Mouse (Mus musculus): ENCODE results near the gene Fbxo17. TPM values are rescaled to one million over a fixed set of nuclear protein-coding genes. Genes with fewer than 3 reads are reported as not detected.

Fbxo17 gene
- polyA plus RNA-seq, 1 experiment from 2014 or later, result 9.4 TPM

- no peak overlapping the region for H3K4me2 ChIP-seq (replicated peaks; ENCODE audit: low read depth, low read length)
- no peaks in the 10 kb centered on the region for H3K27me3 ChIP-seq (ENCODE audit: control insufficient read depth, insufficient read depth, low read length)
- H3K36me3 ChIP-seq (ENCODE audit: control insufficient read depth, insufficient read depth, low read length), result no peaks in the 10 kb centered on the region
- no peaks in the 10 kb centered on the region for H3K9me3 ChIP-seq (ENCODE audit: control insufficient read depth, low read length)
- no peak overlapping the region for H3K4me3 ChIP-seq (ENCODE audit: low read depth, low read length)
- no peak overlapping the region for H3K27ac ChIP-seq (ENCODE audit: low read depth, low read length)
- ATAC-seq (ENCODE audit: low FRiP score) (no peak), DNase-seq (ENCODE audit: low spot score) (no peak)
- no peak overlapping the region for H3K9ac ChIP-seq (ENCODE audit: low read depth, low read length)
- no peaks in the 10 kb centered on the region for H3K4me1 ChIP-seq (replicated peaks; ENCODE audit: control insufficient read depth, insufficient read depth, low read length)
- WGBS, result 94% methylated on average over 2 of the region's 2 CpGs
Measured at GRCm38 (mm10) chr7:28724613-28725012, 8.0 kb downstream of the Fbxo17 start.

- Histone ChIP-seq H3K27ac (ENCODE audit: low read depth, low read length) (no peak overlapping the region), H3K9me3 (ENCODE audit: control insufficient read depth, low read length) (no peaks in the 10 kb centered on the region; the same call in 1 of the 2 replicates), H3K4me3 (ENCODE audit: low read depth, low read length) (no peak overlapping the region), H3K36me3 (ENCODE audit: control insufficient read depth, insufficient read depth, low read length) (no peaks in the 10 kb centered on the region), H3K4me1 (replicated peaks; ENCODE audit: control insufficient read depth, insufficient read depth, low read length) (no peaks in the 10 kb centered on the region), H3K27me3 (ENCODE audit: control insufficient read depth, insufficient read depth, low read length) (no peaks in the 10 kb centered on the region), H3K9ac (ENCODE audit: low read depth, low read length) (no peak overlapping the region), H3K4me2 (replicated peaks; ENCODE audit: low read depth, low read length) (no peak overlapping the region)
- 8% methylated on average over 14 of the region's 14 CpGs for WGBS
- no peak for ATAC-seq (ENCODE audit: low FRiP score)
- peak; percentile 87 for DNase-seq (ENCODE audit: low spot score)
Measured at GRCm38 (mm10) chr7:28726600-28726999, 10.0 kb downstream of the Fbxo17 start.

- peak; percentile 33; the same call in 1 of the 2 replicates for ATAC-seq (ENCODE audit: low FRiP score)
- Histone ChIP-seq H3K9ac (ENCODE audit: low read depth, low read length) (no peak overlapping the region), H3K27ac (ENCODE audit: low read depth, low read length) (no peak overlapping the region), H3K4me3 (ENCODE audit: low read depth, low read length) (no peak overlapping the region), H3K4me2 (replicated peaks; ENCODE audit: low read depth, low read length) (no peak overlapping the region), H3K4me1 (replicated peaks; ENCODE audit: control insufficient read depth, insufficient read depth, low read length) (no peaks in the 10 kb centered on the region; the same call in 1 of the 2 replicates), H3K27me3 (ENCODE audit: control insufficient read depth, insufficient read depth, low read length) (peaks cover 4% of the 10 kb centered on the region; the same call in 1 of the 2 replicates), H3K36me3 (ENCODE audit: control insufficient read depth, insufficient read depth, low read length) (no peaks in the 10 kb centered on the region), H3K9me3 (ENCODE audit: control insufficient read depth, low read length) (no peaks in the 10 kb centered on the region; the same call in 1 of the 2 replicates)
- 57% methylated on average over 10 of the region's 10 CpGs for WGBS
- DNase-seq (ENCODE audit: low spot score), result peak; percentile 52
Measured at GRCm38 (mm10) chr7:28727649-28728340, 11.2 kb downstream of the Fbxo17 start.

- ATAC-seq (ENCODE audit: low FRiP score), result peak; percentile 80
Measured at GRCm38 (mm10) chr7:28732341-28733142, 15.9 kb downstream of the Fbxo17 start.

GRCm38 (mm10) chr7:28733211-28733610 lies 16.6 kb downstream of the Fbxo17 start:
- H3K27me3 ChIP-seq (ENCODE audit: control insufficient read depth, insufficient read depth, low read length), result peaks cover 4% of the 10 kb centered on the region; the same call in 1 of the 2 replicates
- no peaks in the 10 kb centered on the region; the same call in 1 of the 2 replicates for H3K4me1 ChIP-seq (replicated peaks; ENCODE audit: control insufficient read depth, insufficient read depth, low read length)
- peak overlapping the region; percentile 30 for H3K4me3 ChIP-seq (ENCODE audit: low read depth, low read length)
- H3K36me3 ChIP-seq (ENCODE audit: control insufficient read depth, insufficient read depth, low read length), result no peaks in the 10 kb centered on the region
- H3K27ac ChIP-seq (ENCODE audit: low read depth, low read length), result no peak overlapping the region
- no peak overlapping the region for H3K9ac ChIP-seq (ENCODE audit: low read depth, low read length)
- peak overlapping the region; percentile 64 for H3K4me2 ChIP-seq (replicated peaks; ENCODE audit: low read depth, low read length)
- ATAC-seq (ENCODE audit: low FRiP score), result 0 out of 2 replicates have a peak, but pooled peaks have one; percentile 18
- no peaks in the 10 kb centered on the region; the same call in 1 of the 2 replicates for H3K9me3 ChIP-seq (ENCODE audit: control insufficient read depth, low read length)
- DNase-seq (ENCODE audit: low spot score), result no peak
- WGBS, result 10% methylated on average over 11 of the region's 11 CpGs

More at GRCm38 (mm10) chr7:28732341-28733142, 15.9 kb downstream of the Fbxo17 start:
- Histone ChIP-seq H3K4me2 (replicated peaks; ENCODE audit: low read depth, low read length) (peak overlapping the region; percentile 64), H3K9me3 (ENCODE audit: control insufficient read depth, low read length) (no peaks in the 10 kb centered on the region; the same call in 1 of the 2 replicates), H3K27ac (ENCODE audit: low read depth, low read length) (no peak overlapping the region), H3K36me3 (ENCODE audit: control insufficient read depth, insufficient read depth, low read length) (no peaks in the 10 kb centered on the region), H3K27me3 (ENCODE audit: control insufficient read depth, insufficient read depth, low read length) (peaks cover 4% of the 10 kb centered on the region; the same call in 1 of the 2 replicates), H3K4me3 (ENCODE audit: low read depth, low read length) (peak overlapping the region; percentile 30), H3K4me1 (replicated peaks; ENCODE audit: control insufficient read depth, insufficient read depth, low read length) (no peaks in the 10 kb centered on the region; the same call in 1 of the 2 replicates), H3K9ac (ENCODE audit: low read depth, low read length) (peak overlapping the region; percentile 25; the same call in 1 of the 2 replicates)
- DNase-seq (ENCODE audit: low spot score), result peak; percentile 83
- 3% methylated on average over 55 of the region's 58 CpGs for WGBS

GRCm38 (mm10) chr7:28735701-28736100 lies 19.1 kb downstream of the Fbxo17 start:
- WGBS, result 81% methylated on average over 6 of the region's 6 CpGs
- Histone ChIP-seq H3K36me3 (ENCODE audit: control insufficient read depth, insufficient read depth, low read length) (no peaks in the 10 kb centered on the region), H3K4me3 (ENCODE audit: low read depth, low read length) (no peak overlapping the region), H3K4me1 (replicated peaks; ENCODE audit: control insufficient read depth, insufficient read depth, low read length) (no peaks in the 10 kb centered on the region; the same call in 1 of the 2 replicates), H3K9me3 (ENCODE audit: control insufficient read depth, low read length) (no peaks in the 10 kb centered on the region; the same call in 1 of the 2 replicates), H3K27me3 (ENCODE audit: control insufficient read depth, insufficient read depth, low read length) (peaks cover 4% of the 10 kb centered on the region; the same call in 1 of the 2 replicates), H3K27ac (ENCODE audit: low read depth, low read length) (no peak overlapping the region), H3K4me2 (replicated peaks; ENCODE audit: low read depth, low read length) (no peak overlapping the region), H3K9ac (ENCODE audit: low read depth, low read length) (no peak overlapping the region)
- ATAC-seq (ENCODE audit: low FRiP score) (no peak), DNase-seq (ENCODE audit: low spot score) (no peak)

- H3K27ac ChIP-seq (ENCODE audit: low read depth, low read length), result no peak overlapping the region
- H3K9me3 ChIP-seq (ENCODE audit: control insufficient read depth, low read length), result no peaks in the 10 kb centered on the region
- H3K36me3 ChIP-seq (ENCODE audit: control insufficient read depth, insufficient read depth, low read length), result no peaks in the 10 kb centered on the region
- H3K4me3 ChIP-seq (ENCODE audit: low read depth, low read length), result no peak overlapping the region
- no peak for ATAC-seq (ENCODE audit: low FRiP score)
- WGBS, result 94% methylated on average over 21 of the region's 21 CpGs
- no peaks in the 10 kb centered on the region for H3K4me1 ChIP-seq (replicated peaks; ENCODE audit: control insufficient read depth, insufficient read depth, low read length)
- no peak overlapping the region for H3K9ac ChIP-seq (ENCODE audit: low read depth, low read length)
- H3K4me2 ChIP-seq (replicated peaks; ENCODE audit: low read depth, low read length), result no peak overlapping the region
- DNase-seq (ENCODE audit: low spot score), result no peak
- H3K27me3 ChIP-seq (ENCODE audit: control insufficient read depth, insufficient read depth, low read length), result no peaks in the 10 kb centered on the region
Measured at GRCm38 (mm10) chr7:28739829-28740228, 23.2 kb downstream of the Fbxo17 start.

GRCm38 (mm10) chr7:28740949-28741348 lies 24.3 kb downstream of the Fbxo17 start:
- no peaks in the 10 kb centered on the region; the same call in 1 of the 2 replicates for H3K36me3 ChIP-seq (ENCODE audit: control insufficient read depth, insufficient read depth, low read length)
- peak overlapping the region; percentile 59 for H3K4me3 ChIP-seq (ENCODE audit: low read depth, low read length)
- H3K9ac ChIP-seq (ENCODE audit: low read depth, low read length), result peak overlapping the region; percentile 76
- ATAC-seq (ENCODE audit: low FRiP score), result no peak
- H3K4me1 ChIP-seq (replicated peaks; ENCODE audit: control insufficient read depth, insufficient read depth, low read length), result no peaks in the 10 kb centered on the region
- no peaks in the 10 kb centered on the region for H3K27me3 ChIP-seq (ENCODE audit: control insufficient read depth, insufficient read depth, low read length)
- no peaks in the 10 kb centered on the region for H3K9me3 ChIP-seq (ENCODE audit: control insufficient read depth, low read length)
- WGBS, result 48% methylated on average over 9 of the region's 9 CpGs
- no peak for DNase-seq (ENCODE audit: low spot score)
- peak overlapping the region; percentile 76 for H3K4me2 ChIP-seq (replicated peaks; ENCODE audit: low read depth, low read length)
- no peak overlapping the region for H3K27ac ChIP-seq (ENCODE audit: low read depth, low read length)
